Mouse (Mus musculus): Measurements from ENCODE around the gene Lamtor5.

GRCm38 (mm10) chr3:107233945-107234344 is 44.7 kb upstream of the Lamtor5 start:
- no peak for TF ChIP-seq CTCF (IDR thresholded peaks at IDR 0.05; ENCODE audit: low read depth, low read length)
- TF ChIP-seq EP300 (IDR thresholded peaks at IDR 0.05; ENCODE audit: insufficient read depth, low read depth, low read length) = no peak
- no peak for TF ChIP-seq POLR2A (IDR thresholded peaks at IDR 0.05; ENCODE audit: insufficient read depth, low read length)

All from ES-Bruce4 (cell line).